Mouse (Mus musculus) embryonic facial prominence, embryonic 13.5 days (tissue): ENCODE measurements around the gene Nos1ap. TPM values are rescaled to one million over a fixed set of nuclear protein-coding genes. Genes with fewer than 3 reads are reported as not detected.

Experiments
- ATAC-seq: fragments of 200-750 bp; cut with Nextera tagmentation; 2 replicates; pipeline ENCODE4 v1.8.0; 2017; ENCODE audit warnings: low read depth; ENCODE audit not compliant: insufficient number of reproducible peaks, insufficient read depth, low FRiP score, low TSS enrichment
- H3K27ac ChIP-seq: fragments of 300-500 bp; sonication (generic); 2 replicates; pipeline ENCODE4 v1.5.1; 2015; ENCODE audit warnings: moderate library complexity, mild to moderate bottlenecking, inconsistent platforms
- H3K27me3 ChIP-seq: fragments of 300-500 bp; sonication (generic); 2 replicates; pipeline ENCODE4 v1.6.1; 2015; ENCODE audit warnings: mild to moderate bottlenecking, inconsistent platforms
- H3K36me3 ChIP-seq: fragments of 300-500 bp; sonication (generic); 2 replicates; pipeline ENCODE4 v1.6.1; 2015; ENCODE audit warnings: mild to moderate bottlenecking, inconsistent platforms
- H3K4me1 ChIP-seq: fragments of 300-500 bp; sonication (generic); 2 replicates; pipeline ENCODE4 v1.6.1; 2015; ENCODE audit warnings: inconsistent platforms
- H3K4me2 ChIP-seq: fragments of 300-500 bp; sonication (generic); 2 replicates; pipeline ENCODE4 v1.6.1; 2015; ENCODE audit warnings: moderate library complexity, mild to moderate bottlenecking, inconsistent platforms
- H3K4me3 ChIP-seq: fragments of 300-500 bp; sonication (generic); 2 replicates; pipeline ENCODE4 v1.5.1; 2015; ENCODE audit warnings: mild to moderate bottlenecking, inconsistent platforms
- H3K9ac ChIP-seq: fragments of 300-500 bp; sonication (generic); 2 replicates; pipeline ENCODE4 v1.6.1; 2015; ENCODE audit warnings: mild to moderate bottlenecking, inconsistent platforms
- H3K9me3 ChIP-seq: fragments of 300-500 bp; sonication (generic); 2 replicates; pipeline ENCODE4 v1.6.1; 2016; ENCODE audit warnings: inconsistent platforms
- WGBS: fragments of 180-500 bp; shearing (Covaris S2); methylation state at CpG from one replicate; pipeline ENCODE4 v1.1.7; 2015; ENCODE audit warnings: mixed read lengths; 5-methylcytosine and 5-hydroxymethylcytosine counted together
- polyA plus RNA-seq: library from polyadenylated mRNA; unstranded; fragments of >200 nt; fragmentation: Nextera tagmentation; extraction: Ambion mirVana; gene quantifications from 2 replicates; pipeline ENCODE4 v1.2.1, GENCODE M21; 2015

Nos1ap gene
- polyA plus RNA-seq, 1 experiment from 2014 or later, result 6.2 TPM

DNA sequence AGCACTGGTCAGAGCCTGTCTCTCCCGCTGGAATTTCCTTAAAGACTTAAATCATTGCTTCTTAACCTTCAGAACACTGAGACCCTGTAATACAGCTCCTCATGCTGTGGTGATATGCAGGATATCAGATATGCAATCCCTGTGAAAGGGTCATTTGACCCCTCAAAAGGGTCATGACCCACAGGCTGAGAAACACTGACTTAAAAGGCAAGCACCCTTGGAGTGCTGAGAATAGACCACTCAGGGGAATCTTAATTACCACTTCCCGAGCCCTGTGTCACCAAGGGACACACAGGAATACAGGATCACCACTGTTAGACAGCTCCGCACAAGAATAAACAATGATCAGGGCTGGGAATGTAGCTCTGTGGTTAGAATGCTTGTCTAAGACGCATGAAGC, 91.0 kb downstream of the Nos1ap start:
- H3K27ac ChIP-seq, result no peak overlapping the region

DNA sequence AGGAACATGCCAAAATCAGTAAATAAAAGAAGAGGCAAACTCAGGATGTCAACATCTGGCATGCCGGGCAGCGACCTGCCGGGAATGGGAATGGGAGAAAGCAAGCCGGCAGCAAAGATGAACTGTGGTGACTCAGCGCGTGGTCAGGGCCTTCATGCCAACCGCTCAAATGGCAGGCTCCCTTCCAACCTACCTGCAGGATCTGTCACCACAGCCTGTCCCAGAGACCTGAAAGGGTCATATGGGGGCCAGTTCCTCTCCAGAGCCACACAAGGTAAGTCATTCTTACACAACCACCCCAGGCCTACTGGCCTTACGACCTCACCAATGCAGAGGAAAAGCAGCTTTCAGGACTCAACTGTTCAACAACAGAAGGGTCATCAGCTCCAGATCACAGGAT, 93.4 kb downstream of the Nos1ap start:
- H3K9me3 ChIP-seq, result no peaks in the 10 kb centered on the region
- WGBS, result 82% methylated on average over 8 of the region's 8 CpGs
- ATAC-seq, result no peak

More for the DNA sequence above, 91.0 kb downstream of the Nos1ap start:
- WGBS, result 34% methylated on average over 4 of the region's 4 CpGs
- 0 out of 2 replicates have a peak, but pooled peaks cover 13% of the 10 kb centered on the region for H3K4me1 ChIP-seq
- H3K9ac ChIP-seq, result no peak overlapping the region
- H3K36me3 ChIP-seq, result no peaks in the 10 kb centered on the region
- ATAC-seq, result no peak
- H3K4me3 ChIP-seq, result no peak overlapping the region
- no peaks in the 10 kb centered on the region for H3K9me3 ChIP-seq
- H3K4me2 ChIP-seq, result no peak overlapping the region
- no peaks in the 10 kb centered on the region for H3K27me3 ChIP-seq

GRCm38 (mm10) chr1:170495538-170496183, 94.0 kb downstream of the Nos1ap start:
- no peak for ATAC-seq
- 0 out of 2 replicates have a peak, but pooled peaks cover 8% of the 10 kb centered on the region for H3K4me1 ChIP-seq
- no peak overlapping the region for H3K27ac ChIP-seq
- no peak overlapping the region for H3K9ac ChIP-seq
- WGBS, result 67% methylated on average over 13 of the region's 13 CpGs
- no peaks in the 10 kb centered on the region for H3K27me3 ChIP-seq
- H3K9me3 ChIP-seq, result no peaks in the 10 kb centered on the region
- no peak overlapping the region for H3K4me2 ChIP-seq
- no peaks in the 10 kb centered on the region for H3K36me3 ChIP-seq
- H3K4me3 ChIP-seq, result no peak overlapping the region

More for the DNA sequence above, 93.4 kb downstream of the Nos1ap start:
- H3K36me3 ChIP-seq, result no peaks in the 10 kb centered on the region
- H3K27me3 ChIP-seq, result no peaks in the 10 kb centered on the region
- H3K27ac ChIP-seq, result no peak overlapping the region
- H3K9ac ChIP-seq, result no peak overlapping the region
- H3K4me1 ChIP-seq, result 0 out of 2 replicates have a peak, but pooled peaks cover 8% of the 10 kb centered on the region
- no peak overlapping the region for H3K4me3 ChIP-seq
- H3K4me2 ChIP-seq, result no peak overlapping the region

DNA sequence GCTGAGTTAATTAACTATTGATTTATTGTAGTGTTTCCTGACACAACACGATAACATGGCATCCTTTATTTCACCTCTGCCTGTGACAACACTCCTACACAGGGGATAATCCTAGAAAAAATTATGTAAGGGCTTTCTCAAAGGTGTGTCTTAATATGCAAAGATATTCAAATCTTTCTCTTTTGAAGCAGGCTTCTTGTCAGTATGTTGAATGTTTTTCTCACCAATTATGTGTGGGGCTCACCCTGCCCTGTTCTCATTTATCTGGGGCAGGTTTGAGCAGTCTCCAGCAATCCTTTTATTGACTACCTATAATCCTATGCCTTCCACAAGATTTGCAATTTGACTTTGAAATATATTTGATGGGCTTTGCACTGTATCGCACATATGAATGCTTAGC, 97.1 kb downstream of the Nos1ap start:
- ATAC-seq, result no peak
- no peaks in the 10 kb centered on the region for H3K36me3 ChIP-seq
- H3K4me1 ChIP-seq, result no peaks in the 10 kb centered on the region
- H3K4me3 ChIP-seq, result no peak overlapping the region
- WGBS, result 85% methylated on average over 2 of the region's 2 CpGs
- no peak overlapping the region for H3K9ac ChIP-seq
- H3K4me2 ChIP-seq, result no peak overlapping the region
- no peak overlapping the region for H3K27ac ChIP-seq
- no peaks in the 10 kb centered on the region for H3K9me3 ChIP-seq
- no peaks in the 10 kb centered on the region for H3K27me3 ChIP-seq

GRCm38 (mm10) chr1:170492027-170492426, 97.6 kb downstream of the Nos1ap start:
- Histone ChIP-seq H3K27me3 (no peaks in the 10 kb centered on the region), H3K4me1 (no peaks in the 10 kb centered on the region), H3K9me3 (no peaks in the 10 kb centered on the region), H3K36me3 (no peaks in the 10 kb centered on the region), H3K27ac (no peak overlapping the region), H3K9ac (no peak overlapping the region), H3K4me2 (no peak overlapping the region), H3K4me3 (no peak overlapping the region)
- WGBS, result 81% methylated on average over 4 of the region's 4 CpGs
- no peak for ATAC-seq

DNA sequence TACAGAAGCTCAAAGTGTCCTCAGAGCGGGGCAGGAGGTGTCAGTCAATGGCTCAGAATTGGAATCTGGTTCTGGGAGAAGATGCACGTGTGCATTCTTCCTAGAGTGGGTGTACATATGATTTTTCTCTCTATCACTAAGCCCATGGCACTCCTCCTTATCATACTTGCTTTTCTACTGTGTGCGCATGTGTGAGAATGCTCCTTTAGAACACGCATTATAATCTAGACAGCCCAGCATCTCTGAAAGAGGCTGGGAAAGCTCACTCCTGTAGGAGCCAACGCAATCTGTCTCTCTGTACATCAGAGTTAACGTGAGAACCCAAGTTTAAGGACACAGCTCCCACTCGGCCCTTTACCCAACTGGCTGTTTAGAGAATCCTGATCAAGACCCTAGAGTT, 99.7 kb downstream of the Nos1ap start:
- no peaks in the 10 kb centered on the region for H3K27me3 ChIP-seq
- 87% methylated on average over 7 of the region's 7 CpGs for WGBS
- 0 out of 2 replicates have a peak, but pooled peaks cover 4% of the 10 kb centered on the region for H3K4me1 ChIP-seq
- H3K36me3 ChIP-seq, result no peaks in the 10 kb centered on the region
- ATAC-seq, result no peak
- H3K4me2 ChIP-seq, result no peak overlapping the region
- no peak overlapping the region for H3K27ac ChIP-seq
- H3K9me3 ChIP-seq, result no peaks in the 10 kb centered on the region
- H3K4me3 ChIP-seq, result no peak overlapping the region
- H3K9ac ChIP-seq, result no peak overlapping the region

- 89% methylated on average over 6 of the region's 6 CpGs for WGBS
- H3K4me1 ChIP-seq, result 0 out of 2 replicates have a peak, but pooled peaks cover 4% of the 10 kb centered on the region
- no peak overlapping the region for H3K27ac ChIP-seq
- H3K4me2 ChIP-seq, result no peak overlapping the region
- no peaks in the 10 kb centered on the region for H3K36me3 ChIP-seq
- H3K9ac ChIP-seq, result no peak overlapping the region
- H3K4me3 ChIP-seq, result no peak overlapping the region
- H3K9me3 ChIP-seq, result no peaks in the 10 kb centered on the region
- H3K27me3 ChIP-seq, result no peaks in the 10 kb centered on the region
- no peak for ATAC-seq
These were observed 100.2 kb downstream of the Nos1ap start for GRCm38 (mm10) chr1:170489450-170489849.

- Histone ChIP-seq H3K4me3 (no peak overlapping the region), H3K9ac (no peak overlapping the region), H3K4me2 (no peak overlapping the region), H3K36me3 (no peaks in the 10 kb centered on the region), H3K4me1 (peaks cover 15% of the 10 kb centered on the region), H3K27me3 (no peaks in the 10 kb centered on the region), H3K27ac (no peak overlapping the region), H3K9me3 (no peaks in the 10 kb centered on the region)
- WGBS, result 9% methylated on average over 4 of the region's 4 CpGs
- no peak for ATAC-seq
These were observed 104.5 kb downstream of the Nos1ap start for GRCm38 (mm10) chr1:170485119-170485518.

- H3K9ac ChIP-seq, result no peak overlapping the region
- WGBS, result 72% methylated on average over 7 of the region's 8 CpGs
- no peak overlapping the region for H3K27ac ChIP-seq
- no peak overlapping the region for H3K4me3 ChIP-seq
- ATAC-seq, result no peak
- H3K27me3 ChIP-seq, result no peaks in the 10 kb centered on the region
- H3K4me1 ChIP-seq, result peaks cover 34% of the 10 kb centered on the region
- no peaks in the 10 kb centered on the region for H3K36me3 ChIP-seq
- H3K4me2 ChIP-seq, result no peak overlapping the region
- H3K9me3 ChIP-seq, result no peaks in the 10 kb centered on the region
These were observed 107.3 kb downstream of the Nos1ap start for GRCm38 (mm10) chr1:170482236-170482905.

DNA sequence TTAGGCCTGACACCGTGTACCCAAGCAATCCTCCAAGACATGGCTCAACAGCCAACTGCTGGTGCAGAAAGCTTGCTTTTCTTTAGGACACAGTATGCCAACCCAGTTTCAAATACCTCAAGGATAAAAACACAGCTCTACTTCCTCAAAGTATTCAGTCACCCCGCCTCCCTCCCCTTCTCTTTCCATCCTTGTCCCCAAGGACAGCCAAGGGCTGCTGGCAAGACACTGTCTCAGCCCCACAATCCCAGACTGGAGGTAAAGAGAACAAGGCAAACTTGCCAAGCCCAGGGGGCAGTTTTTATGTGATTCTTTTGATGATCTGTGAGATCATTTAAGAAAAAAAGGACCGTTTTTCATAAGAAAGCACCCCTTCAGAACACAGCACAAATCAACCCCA, 108.6 kb downstream of the Nos1ap start:
- H3K27me3 ChIP-seq, result no peaks in the 10 kb centered on the region
- no peak for ATAC-seq
- H3K4me1 ChIP-seq, result peaks cover 34% of the 10 kb centered on the region
- peak overlapping the region; percentile 57 for H3K27ac ChIP-seq
- no peak overlapping the region for H3K9ac ChIP-seq
- H3K9me3 ChIP-seq, result no peaks in the 10 kb centered on the region
- H3K4me2 ChIP-seq, result no peak overlapping the region
- no peaks in the 10 kb centered on the region for H3K36me3 ChIP-seq
- no peak overlapping the region for H3K4me3 ChIP-seq
- WGBS, result 46% methylated on average over 3 of the region's 3 CpGs

- no peak overlapping the region for H3K27ac ChIP-seq
- ATAC-seq, result no peak
- no peak overlapping the region for H3K4me2 ChIP-seq
- H3K9me3 ChIP-seq, result no peaks in the 10 kb centered on the region
- no peak overlapping the region for H3K9ac ChIP-seq
- H3K4me3 ChIP-seq, result no peak overlapping the region
- H3K4me1 ChIP-seq, result peaks cover 30% of the 10 kb centered on the region
- 21% methylated on average over 3 of the region's 3 CpGs for WGBS
- H3K36me3 ChIP-seq, result no peaks in the 10 kb centered on the region
- H3K27me3 ChIP-seq, result no peaks in the 10 kb centered on the region
These were observed 110.2 kb downstream of the Nos1ap start for GRCm38 (mm10) chr1:170479458-170479798.

DNA sequence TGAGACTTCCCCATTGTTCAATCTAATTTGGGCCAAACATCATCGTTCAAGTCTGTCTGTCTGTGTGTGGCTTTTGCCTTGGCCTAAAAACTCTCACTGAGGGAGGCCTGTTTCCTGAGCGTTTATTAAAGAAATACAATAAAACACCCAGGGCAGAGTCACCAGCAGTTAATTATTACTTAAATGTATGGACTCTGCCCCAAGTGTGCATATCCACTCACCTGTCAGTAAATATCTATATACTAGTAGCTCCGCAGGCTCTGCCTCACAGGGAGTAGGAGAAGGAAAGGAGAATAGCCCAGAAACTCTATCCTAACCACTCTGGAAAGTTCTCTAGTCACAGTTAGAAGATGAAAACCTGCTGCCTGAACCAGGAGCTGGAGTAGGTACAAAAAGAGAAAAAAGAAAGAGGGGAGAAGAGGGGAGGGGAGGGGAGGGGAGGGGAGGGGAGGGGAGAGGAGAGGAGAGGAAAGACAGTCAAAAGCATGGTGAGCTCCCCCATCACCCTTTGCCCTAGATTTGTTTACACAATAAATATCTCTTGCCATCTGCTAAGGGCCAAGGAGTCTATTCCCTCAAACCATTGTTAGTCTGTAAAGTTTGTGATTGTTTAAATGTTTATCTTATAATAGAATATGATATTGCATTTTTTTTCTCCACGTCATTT, 110.7 kb downstream of the Nos1ap start:
- Histone ChIP-seq H3K27ac (peak overlapping the region; percentile 72; the same call in 1 of the 2 replicates), H3K27me3 (no peaks in the 10 kb centered on the region), H3K4me2 (no peak overlapping the region), H3K36me3 (no peaks in the 10 kb centered on the region), H3K9me3 (no peaks in the 10 kb centered on the region), H3K9ac (no peak overlapping the region), H3K4me1 (peaks cover 30% of the 10 kb centered on the region), H3K4me3 (no peak overlapping the region)
- ATAC-seq, result no peak
- 64% methylated on average over 4 of the region's 4 CpGs for WGBS
